Mouse (Mus musculus) ES-E14 (cell line): Measurements from ENCODE around the gene Dnase2b.

Source experiments
- HCFC1 ChIP-seq: IDR thresholded peaks from 2 replicates; pipeline ENCODE4 v1.6.1; 2012; ENCODE audit warnings: low read length, inconsistent platforms, borderline replicate concordance; ENCODE audit not compliant: insufficient read depth
- ZC3H11A ChIP-seq: IDR thresholded peaks from 2 replicates; pipeline ENCODE4 v1.6.1; 2012; ENCODE audit warnings: low read depth, mild to moderate bottlenecking, inconsistent platforms, low read length, borderline replicate concordance

DNA sequence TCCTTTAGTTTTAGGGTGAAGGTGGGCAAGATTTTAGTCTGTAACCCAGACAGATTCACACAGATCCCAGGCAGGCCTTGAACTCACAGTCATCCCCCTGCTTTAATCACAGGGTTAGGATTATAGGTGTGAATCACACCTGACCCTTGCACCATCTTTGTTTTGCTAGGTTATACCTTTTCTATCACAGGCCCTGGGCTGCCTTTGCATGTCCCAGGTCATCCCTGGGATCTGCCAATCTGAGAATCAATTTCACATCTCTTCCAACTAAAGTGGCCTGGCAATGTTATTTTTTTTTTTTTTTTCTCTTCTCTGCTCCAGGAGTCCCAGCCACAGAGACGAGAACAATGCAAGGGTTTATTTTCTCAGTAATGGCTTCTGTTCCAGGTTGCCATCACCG is 23.8 kb downstream of the Dnase2b start:
- TF ChIP-seq ZC3H11A, result no peak
- TF ChIP-seq HCFC1, result no peak
